Mouse (Mus musculus) cerebellum, postnatal 36 days (tissue): ENCODE measurements around the gene B3galt6.

Experiments
- DNase-seq, 2 experiments: peaks; one replicate each; pipeline ENCODE4 v3.0.0; 2021 to 2022; ENCODE audit warnings: mixed read lengths in 2 of 2

B3galt6 gene

GRCm38 (mm10) chr4:155992241-155992905, at the start of gene B3galt6, which contains the start of gene Sdf4:
B3galt6 (minus strand) TSS chr4:155992649.
Sdf4 (plus strand) TSS chr4:155992872.
- DNase-seq, result peak; percentile 84 to 87

GRCm38 (mm10) chr4:156034901-156035300, 42.5 kb upstream of the B3galt6 start:
- no peak for DNase-seq

- DNase-seq, result no peak
These were observed 41.9 kb upstream of the B3galt6 start for GRCm38 (mm10) chr4:156034301-156034700.

- peak; percentile 44 for DNase-seq
These were observed 41.1 kb upstream of the B3galt6 start for GRCm38 (mm10) chr4:156033476-156034119.

GRCm38 (mm10) chr4:156032856-156033255, 40.4 kb upstream of the B3galt6 start:
- no peak for DNase-seq

GRCm38 (mm10) chr4:156031593-156032391, 39.3 kb upstream of the B3galt6 start:
- DNase-seq, result peak; percentile 84 to 86

GRCm38 (mm10) chr4:156031255-156031592, 38.8 kb upstream of the B3galt6 start:
- no peak for DNase-seq

GRCm38 (mm10) chr4:156030651-156031118, 38.2 kb upstream of the B3galt6 start:
- no peak for DNase-seq

GRCm38 (mm10) chr4:156028580-156028979, 36.1 kb upstream of the B3galt6 start:
- no peak for DNase-seq

- DNase-seq, result no peak
These were observed 33.6 kb upstream of the B3galt6 start, which contains the start of gene Tnfrsf18 for GRCm38 (mm10) chr4:156026013-156026412. Tnfrsf18 (plus strand) TSS chr4:156026164.

- no peak for DNase-seq
These were observed 31.7 kb upstream of the B3galt6 start for GRCm38 (mm10) chr4:156024184-156024583.

GRCm38 (mm10) chr4:156023520-156023919, 31.1 kb upstream of the B3galt6 start:
- DNase-seq, result no peak

- DNase-seq, result no peak
These were observed 29.5 kb upstream of the B3galt6 start for GRCm38 (mm10) chr4:156021942-156022419.

GRCm38 (mm10) chr4:156021381-156021780, 28.9 kb upstream of the B3galt6 start:
- DNase-seq, result no peak

GRCm38 (mm10) chr4:156019771-156020170, 27.3 kb upstream of the B3galt6 start:
- no peak for DNase-seq

GRCm38 (mm10) chr4:156014436-156014835, 22.0 kb upstream of the B3galt6 start:
- DNase-seq, result no peak

GRCm38 (mm10) chr4:156013637-156014036, 21.2 kb upstream of the B3galt6 start, which contains the start of gene Tnfrsf4:
Tnfrsf4 (plus strand) TSS chr4:156013843.
- no peak for DNase-seq

- DNase-seq, result no peak
These were observed 15.9 kb upstream of the B3galt6 start for GRCm38 (mm10) chr4:156008369-156008768.

- DNase-seq, result no peak
These were observed 11.7 kb upstream of the B3galt6 start for GRCm38 (mm10) chr4:156004109-156004508.

- DNase-seq, result no peak
These were observed 1.2 kb upstream of the B3galt6 start for GRCm38 (mm10) chr4:155993606-155994005.

GRCm38 (mm10) chr4:155992906-155993547, 578 bp upstream of the B3galt6 start:
- DNase-seq, result peak; percentile 94 to 99

- DNase-seq, result no peak
These were observed 580 bp downstream of the B3galt6 start for GRCm38 (mm10) chr4:155991908-155992230.
